Mouse (Mus musculus): ENCODE results near the gene Eci1.
"Not testable (repeated sequence)": the region's sequence is repeated elsewhere in the genome, so short reads cannot be mapped to it uniquely, and the experiment has no call there.

The Eci1 gene

GRCm38 (mm10) chr17:24426471-24427169, at the start of gene Eci1:
Eci1 (plus strand) TSS chr17:24426641.
- DNase-seq (ENCODE audit: low read depth, low spot score): peak; percentile 79

- DNase-seq (ENCODE audit: low read depth, low spot score): no peak
Observed at GRCm38 (mm10) chr17:24378496-24378895, 47.9 kb upstream of the Eci1 start.

- no peak for DNase-seq (ENCODE audit: low read depth, low spot score)
Observed at GRCm38 (mm10) chr17:24383789-24384188, 42.7 kb upstream of the Eci1 start.

- no peak for DNase-seq (ENCODE audit: low read depth, low spot score)
Observed at GRCm38 (mm10) chr17:24388711-24389110, 37.7 kb upstream of the Eci1 start.

GRCm38 (mm10) chr17:24389865-24390264, 36.6 kb upstream of the Eci1 start:
- no peak for DNase-seq (ENCODE audit: low read depth, low spot score)

- DNase-seq (ENCODE audit: low read depth, low spot score): no peak
Observed at GRCm38 (mm10) chr17:24391149-24391548, 35.3 kb upstream of the Eci1 start.

- DNase-seq (ENCODE audit: low read depth, low spot score): no peak
Observed at GRCm38 (mm10) chr17:24393527-24393926, 32.9 kb upstream of the Eci1 start.

GRCm38 (mm10) chr17:24394456-24394855, 32.0 kb upstream of the Eci1 start:
- no peak for DNase-seq (ENCODE audit: low read depth, low spot score)

- no peak for DNase-seq (ENCODE audit: low read depth, low spot score)
Observed at GRCm38 (mm10) chr17:24402371-24402770, 24.1 kb upstream of the Eci1 start.

GRCm38 (mm10) chr17:24407116-24407803, 19.2 kb upstream of the Eci1 start:
- DNase-seq (ENCODE audit: low read depth, low spot score): no peak

GRCm38 (mm10) chr17:24413557-24414211, 12.8 kb upstream of the Eci1 start:
- DNase-seq (ENCODE audit: low read depth, low spot score): peak; percentile 46

GRCm38 (mm10) chr17:24414230-24414976, 12.0 kb upstream of the Eci1 start, which contains the start of gene Rnps1:
Rnps1 (plus strand) TSS chr17:24414565.
- peak; percentile 99 for DNase-seq (ENCODE audit: low read depth, low spot score)

GRCm38 (mm10) chr17:24415011-24415410, 11.4 kb upstream of the Eci1 start:
- peak; percentile 17 for DNase-seq (ENCODE audit: low read depth, low spot score)

- DNase-seq (ENCODE audit: low read depth, low spot score): no peak
Observed at GRCm38 (mm10) chr17:24416051-24416652, 10.3 kb upstream of the Eci1 start.

GRCm38 (mm10) chr17:24423114-24423513, 3.3 kb upstream of the Eci1 start:
- DNase-seq (ENCODE audit: low read depth, low spot score): no peak

- no peak for DNase-seq (ENCODE audit: low read depth, low spot score)
Observed at GRCm38 (mm10) chr17:24424489-24424888, 2.0 kb upstream of the Eci1 start.

- not testable (repeated sequence) for DNase-seq (ENCODE audit: low read depth, low spot score)
Observed at GRCm38 (mm10) chr17:24425326-24425725, 1.1 kb upstream of the Eci1 start.

- no peak for DNase-seq (ENCODE audit: low read depth, low spot score)
Observed at GRCm38 (mm10) chr17:24425905-24426304, 536 bp upstream of the Eci1 start.

GRCm38 (mm10) chr17:24427170-24427557, 723 bp downstream of the Eci1 start:
- DNase-seq (ENCODE audit: low read depth, low spot score): no peak

- no peak for DNase-seq (ENCODE audit: low read depth, low spot score)
Observed at GRCm38 (mm10) chr17:24429201-24429983, 3.0 kb downstream of the Eci1 start.

- peak; percentile 52 for DNase-seq (ENCODE audit: low read depth, low spot score)
Observed at GRCm38 (mm10) chr17:24437016-24437415, 10.6 kb downstream of the Eci1 start.
